20 mouse cellular contexts compared by ENCODE assay signal in the genomic region with DNA sequence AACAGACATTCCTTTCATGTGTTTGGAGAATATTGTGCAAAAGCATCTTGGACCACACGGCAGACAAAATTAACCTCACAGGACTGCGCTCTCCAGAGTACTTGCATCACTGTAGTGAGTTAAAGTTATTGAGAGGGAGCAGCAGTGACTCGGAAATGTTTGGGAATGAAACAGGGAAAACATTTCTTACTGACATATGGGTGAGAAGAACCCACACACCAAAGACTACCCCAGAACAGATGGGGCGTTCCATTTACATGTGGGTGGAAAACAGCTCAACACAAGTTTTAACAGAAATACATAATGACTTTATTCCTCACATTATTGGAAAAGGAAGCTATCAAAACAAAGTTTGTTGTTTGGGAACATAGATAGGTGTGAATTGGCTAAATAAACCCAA. TPM values are rescaled to one million over a fixed set of nuclear protein-coding genes. Genes with fewer than 3 reads are reported as not detected.
DNase-seq lines count a peak whose midpoint lies in the region.
"Had no signal": no experiment of that assay in that cellular context is flagged by ENCODE, and none has a peak within 500 bp of the region (broad histone marks: within the 10 kb centered on the region; RNA-seq: fewer than 3 reads in every experiment).

No protein-coding gene starts in this region.

- DNase-seq in frontal cortex, postnatal 36 days (ENCODE audit: low spot score in 2 of 2) = peak; percentile 5 to 16
- no peak for DNase-seq in frontal cortex, postnatal 14 days (ENCODE audit: low spot score in 2 of 2)
- DNase-seq in brain, adult 2 months (ENCODE audit: low read depth, low spot score) = peak; percentile 73
- peak; percentile 19 to 78 for DNase-seq in layer of hippocampus, adult 18-20 months (ENCODE audit: low spot score in 2 of 2)
- DNase-seq in telencephalon, adult 2 months (ENCODE audit: low read depth, low spot score) = peak; percentile 58
- no peak for DNase-seq in adrenal gland, postnatal 10 days
- DNase-seq: adrenal gland, adult 2 months; B cell, adult 2 months; cerebellum, adult 11-12 months; cerebellum, postnatal 10 days; gastrocnemius, postnatal 25 days; heart, adult 11 months; kidney, adult 2 months; kidney, postnatal 4 days; lung, postnatal 4 days; thymus, postnatal 4 days had no signal

RNA-seq across cellular contexts. Expression of gene Slc17a6, which starts 21.8 kb away (rescaled TPM):
- total RNA-seq in layer of hippocampus, adult 18-20 months (2021) = 10 to 100 TPM; 13.9 to 15.2 TPM
- under 1 TPM; 0.09 to 0.15 TPM for total RNA-seq in adrenal gland, postnatal 10 days (2021)
- total RNA-seq: common myeloid progenitor, adult 5-6 weeks; gastrocnemius, adult 18-20 months; gastrocnemius, postnatal 25 days; heart, postnatal 25 days; liver, adult 2 months had no signal

Comparison
In these comparisons a context has a peak if more than half of its experiments do, and no peak if none do; other contexts are left out.
1. DNase-seq: peak in frontal cortex, postnatal 36 days (2 of 2), brain, adult 2 months (single experiment), layer of hippocampus, adult 18-20 months (2 of 2) and telencephalon, adult 2 months (single experiment); none in frontal cortex, postnatal 14 days (0 of 2) and adrenal gland, postnatal 10 days (single experiment).
2. RNA of gene Slc17a6, which starts 21.8 kb away (total RNA-seq): 13.9 to 15.2 TPM in layer of hippocampus, adult 18-20 months; 0.09 to 0.15 TPM in adrenal gland, postnatal 10 days; every median in the first group is over 10 times any median in the second.